Mouse (Mus musculus) CH12.LX (cell line): ENCODE results near the gene Snx14. TPM values are rescaled to one million over a fixed set of nuclear protein-coding genes. Genes with fewer than 3 reads are reported as not detected.

Experiments
- DNase-seq: peaks from one replicate; pipeline ENCODE4 v3.0.0-alpha.2; 2013; ENCODE audit errors: extremely low read depth
- H3K27ac ChIP-seq: 2 replicates; pipeline ENCODE4 v1.5.1; 2012; ENCODE audit warnings: low read depth, mild to moderate bottlenecking, control low read depth, moderate library complexity; ENCODE audit not compliant: insufficient read depth
- H3K27me3 ChIP-seq: replicated peaks from 2 replicates; pipeline ENCODE3; 2012; ENCODE audit warnings: inconsistent platforms
- H3K36me3 ChIP-seq, 2 experiments: replicated peaks in 1 of 2; 2 replicates each; pipeline versions ENCODE3 to v1.6.1; 2012; ENCODE audit warnings: inconsistent platforms in 1 of 2, low read length in 1 of 2, mild to moderate bottlenecking in 1 of 2, mixed read lengths in 1 of 2, moderate library complexity in 1 of 2; ENCODE audit not compliant: control insufficient read depth in 1 of 2, insufficient read depth in 1 of 2
- H3K4me1 ChIP-seq, 2 experiments: 2 replicates each; pipeline ENCODE4 v1.6.1; 2012; ENCODE audit warnings: inconsistent platforms in 1 of 2, moderate library complexity in 1 of 2; ENCODE audit not compliant: insufficient read depth in 2 of 2, control insufficient read depth in 1 of 2
- H3K4me2 ChIP-seq: 2 replicates; pipeline ENCODE4 v1.6.1; 2012; ENCODE audit warnings: low read depth, mild to moderate bottlenecking, control low read depth; ENCODE audit not compliant: poor library complexity, insufficient read depth, severe bottlenecking
- H3K4me3 ChIP-seq, 3 experiments: fragments of 150-350 bp in 1 of 3; sonication (generic) in 1 of 3; replicated peaks in 1 of 3; 2 replicates each; pipeline versions ENCODE3 to v1.5.1; 2011 to 2012; ENCODE audit warnings: low read depth in 2 of 3, low read length in 2 of 3, mild to moderate bottlenecking in 2 of 3, moderate library complexity in 2 of 3, control low read depth in 1 of 3, improper control_type of control experiment in 1 of 3, inconsistent platforms in 1 of 3, mixed read lengths in 1 of 3; ENCODE audit not compliant: poor library complexity in 1 of 3
- H3K79me2 ChIP-seq: replicated peaks from 2 replicates; pipeline ENCODE4 v1.6.1; 2012; ENCODE audit warnings: mild to moderate bottlenecking, moderate library complexity; ENCODE audit not compliant: control insufficient read depth, poor library complexity, insufficient read depth, severe bottlenecking; ENCODE audit errors: extremely low read depth
- H3K9ac ChIP-seq: 2 replicates; pipeline ENCODE4 v1.6.1; 2012; ENCODE audit warnings: low read depth, mild to moderate bottlenecking, control low read depth, moderate library complexity; ENCODE audit not compliant: insufficient read depth
- H3K9me3 ChIP-seq: replicated peaks from 2 replicates; pipeline ENCODE3; 2012; ENCODE audit warnings: low read length, inconsistent platforms, mixed read lengths
- CHD1 ChIP-seq: IDR thresholded peaks from 2 replicates; pipeline ENCODE4 v1.6.1; 2012; ENCODE audit warnings: low read depth, low read length, improper control_type of control experiment, inconsistent platforms
- CTCF ChIP-seq, 2 experiments: IDR thresholded peaks in 1 of 2; conservative IDR thresholded peaks in 1 of 2; 2 replicates each; pipeline ENCODE4 v1.5.1; 2011 to 2012; ENCODE audit warnings: low read depth in 2 of 2, low read length in 2 of 2, improper control_type of control experiment in 1 of 2, inconsistent platforms in 1 of 2, mild to moderate bottlenecking in 1 of 2, moderate library complexity in 1 of 2
- E2F4 ChIP-seq: IDR thresholded peaks from 2 replicates; pipeline ENCODE4 v1.6.1; 2011; ENCODE audit warnings: low read depth, low read length, improper control_type of control experiment; ENCODE audit not compliant: insufficient replicate concordance
- EP300 ChIP-seq: IDR thresholded peaks from 2 replicates; pipeline ENCODE4 v1.6.1; 2011; ENCODE audit warnings: low read length, improper control_type of control experiment
- ETS1 ChIP-seq: conservative IDR thresholded peaks from 2 replicates; pipeline ENCODE4 v1.6.1; 2012; ENCODE audit warnings: low read depth, mild to moderate bottlenecking, inconsistent platforms, low read length, improper control_type of control experiment, moderate library complexity
- GABPA ChIP-seq: IDR thresholded peaks from 2 replicates; pipeline ENCODE4 v1.6.1; 2012; ENCODE audit warnings: low read depth, low read length, improper control_type of control experiment, inconsistent platforms; ENCODE audit not compliant: insufficient replicate concordance
- HCFC1 ChIP-seq: IDR thresholded peaks from 2 replicates; pipeline ENCODE4 v1.6.1; 2012; ENCODE audit warnings: low read depth, mild to moderate bottlenecking, inconsistent platforms, low read length, improper control_type of control experiment
- IRF4 ChIP-seq: IDR thresholded peaks from 2 replicates; pipeline ENCODE4 v1.6.1; 2014; ENCODE audit warnings: low read depth, mild to moderate bottlenecking, inconsistent platforms, low read length, improper control_type of control experiment
- JUN ChIP-seq: IDR thresholded peaks from 2 replicates; pipeline ENCODE4 v1.6.1; 2011; ENCODE audit warnings: low read depth, mild to moderate bottlenecking, low read length, improper control_type of control experiment, moderate library complexity; ENCODE audit not compliant: insufficient read depth
- JUND ChIP-seq: conservative IDR thresholded peaks from 2 replicates; pipeline ENCODE4 v1.6.1; 2011; ENCODE audit warnings: low read depth, low read length, improper control_type of control experiment
- MAFK ChIP-seq: IDR thresholded peaks from 2 replicates; pipeline ENCODE4 v1.6.1; 2011; ENCODE audit warnings: low read length, improper control_type of control experiment; ENCODE audit not compliant: insufficient replicate concordance
- MAX ChIP-seq: IDR thresholded peaks from 2 replicates; pipeline ENCODE4 v1.6.1; 2011; ENCODE audit warnings: low read length, improper control_type of control experiment
- MYC ChIP-seq: IDR thresholded peaks from 2 replicates; pipeline ENCODE4 v1.6.1; 2011; ENCODE audit warnings: low read depth, mild to moderate bottlenecking, improper control_type of control experiment, low read length
- PAX5 ChIP-seq: IDR thresholded peaks from 2 replicates; pipeline ENCODE4 v1.6.1; 2012; ENCODE audit warnings: low read length, inconsistent platforms, mixed read lengths
- POLR2A ChIP-seq: IDR thresholded peaks from 2 replicates; pipeline ENCODE4 v1.6.1; 2011; ENCODE audit warnings: low read depth, mild to moderate bottlenecking, improper control_type of control experiment, low read length
- RAD21 ChIP-seq: IDR thresholded peaks from 2 replicates; pipeline ENCODE4 v1.6.1; 2011; ENCODE audit warnings: low read depth, mild to moderate bottlenecking, low read length, improper control_type of control experiment, moderate library complexity
- RCOR1 ChIP-seq: conservative IDR thresholded peaks from 2 replicates; pipeline ENCODE4 v1.6.1; 2012; ENCODE audit warnings: low read depth, mild to moderate bottlenecking, inconsistent platforms, low read length, improper control_type of control experiment
- SMC3 ChIP-seq: IDR thresholded peaks from 2 replicates; pipeline ENCODE4 v1.6.1; 2011; ENCODE audit warnings: low read depth, low read length, improper control_type of control experiment
- TBP ChIP-seq: conservative IDR thresholded peaks from 2 replicates; pipeline ENCODE4 v1.6.1; 2011; ENCODE audit warnings: low read depth, low read length, improper control_type of control experiment
- TCF12 ChIP-seq: IDR thresholded peaks from 2 replicates; pipeline ENCODE4 v1.6.1; 2014; ENCODE audit warnings: low read depth, mild to moderate bottlenecking, inconsistent platforms, low read length, improper control_type of control experiment
- UBTF ChIP-seq: IDR thresholded peaks from 2 replicates; pipeline ENCODE4 v1.6.1; 2012; ENCODE audit warnings: low read depth, mild to moderate bottlenecking, inconsistent platforms, low read length, improper control_type of control experiment, moderate library complexity
- USF1 ChIP-seq: IDR thresholded peaks from 2 replicates; pipeline ENCODE4 v1.6.1; 2014; ENCODE audit warnings: low read depth, mild to moderate bottlenecking, inconsistent platforms, low read length, improper control_type of control experiment
- ZC3H11A ChIP-seq: IDR thresholded peaks from 2 replicates; pipeline ENCODE4 v1.6.1; 2012; ENCODE audit warnings: low read depth, mild to moderate bottlenecking, inconsistent platforms, low read length, improper control_type of control experiment
- ZKSCAN1 ChIP-seq: IDR thresholded peaks from 2 replicates; pipeline ENCODE4 v1.6.1; 2012; ENCODE audit warnings: low read depth, inconsistent platforms, low read length, improper control_type of control experiment, borderline replicate concordance
- ZNF384 ChIP-seq: IDR thresholded peaks from 2 replicates; pipeline ENCODE4 v1.6.1; 2012; ENCODE audit warnings: low read depth, low read length, improper control_type of control experiment, inconsistent platforms
- dilution Hi-C: fragments of 300-500 bp; cut with MboI; formaldehyde crosslinking; loops from 2 replicates; pipeline ENCODE4 v1.14.3; 2020; ENCODE audit warnings: low sequenced_read_pairs; ENCODE audit not compliant: extremely low pct_unique_long_range_greater_than_20kb, extremely low pct_ligation_motif_present
- in situ Hi-C: fragments of 300-500 bp; cut with MboI; formaldehyde crosslinking; loops from 3 replicates; pipeline ENCODE4 v1.14.3; 2019; ENCODE audit warnings: low sequenced_read_pairs, low pct_ligation_motif_present, low pct_unique_long_range_greater_than_20kb, mixed read lengths
- polyA plus RNA-seq: library from polyadenylated mRNA; unstranded; fragments of >175 nt; gene quantifications from 2 replicates; pipeline ENCODE4 v1.2.1, GENCODE M21; 2012; ENCODE audit warnings: low read depth; ENCODE audit not compliant: insufficient read length
- total RNA-seq, 2 experiments: library from RNA; depleted of rRNA; stranded (reverse); fragments of 300-350 nt in 1 of 2; fragments of >200 nt in 1 of 2; gene quantifications; 2 replicates each; pipeline ENCODE4 v1.2.3; 2012 to 2014

Snx14 gene
- total and polyA plus RNA-seq, 3 experiments = 8.7 to 17.4 (median 10.6) TPM

GRCm38 (mm10) chr9:88362055-88362850, 76.5 kb downstream of the Snx14 start:
- H3K36me3 ChIP-seq = no peaks in the 10 kb centered on the region
- H3K4me3 ChIP-seq = no peak overlapping the region
- no peak overlapping the region for H3K27ac ChIP-seq
- in situ Hi-C loops (loop anchor here (10.0 kb wide), 1 partner anchor 117 kb away; no protein-coding TSS in a partner anchor), dilution Hi-C loops (no loop called here)
- TF ChIP-seq ZKSCAN1 (no peak), E2F4 (no peak), ZC3H11A (no peak), UBTF (no peak), CHD1 (no peak), MAFK (no peak), CTCF (conservative IDR thresholded peaks at IDR 0.05 in 1 of 2, IDR thresholded peaks at IDR 0.05 in 1 of 2; ENCODE audit: low read depth in 2 of 2, low read length in 2 of 2) (no peak), MYC (no peak), TBP (no peak), ETS1 (no peak), RCOR1 (no peak), POLR2A (no peak), HCFC1 (no peak), ZNF384 (no peak), MAX (no peak), JUND (no peak), EP300 (no peak), PAX5 (no peak), JUN (no peak)
- no peaks in the 10 kb centered on the region for H3K27me3 ChIP-seq
- peaks cover 1 to 7% of the 10 kb centered on the region in 2 experiments for H3K4me1 ChIP-seq
- no peak overlapping the region for H3K4me2 ChIP-seq
- H3K79me2 ChIP-seq = no peaks in the 10 kb centered on the region
- no peak for DNase-seq
- H3K9me3 ChIP-seq = no peaks in the 10 kb centered on the region
- H3K9ac ChIP-seq = no peak overlapping the region

- in situ Hi-C loops (loop anchor here (10.0 kb wide), 1 partner anchor 117 kb away; no protein-coding TSS in a partner anchor), dilution Hi-C loops (no loop called here)
- no peak for DNase-seq
- H3K27me3 ChIP-seq = no peaks in the 10 kb centered on the region
- no peak overlapping the region for H3K4me2 ChIP-seq
- peaks cover 8 to 16% of the 10 kb centered on the region in 2 experiments for H3K4me1 ChIP-seq
- no peak overlapping the region for H3K27ac ChIP-seq
- no peaks in the 10 kb centered on the region for H3K9me3 ChIP-seq
- no peaks in the 10 kb centered on the region for H3K36me3 ChIP-seq
- no peaks in the 10 kb centered on the region for H3K79me2 ChIP-seq
- H3K9ac ChIP-seq = no peak overlapping the region
- no peak overlapping the region for H3K4me3 ChIP-seq
- TF ChIP-seq E2F4 (no peak), UBTF (no peak), POLR2A (no peak), SMC3 (no peak), MAX (no peak), IRF4 (no peak), HCFC1 (no peak), ZC3H11A (no peak), RAD21 (no peak), TCF12 (no peak), GABPA (no peak), EP300 (no peak), USF1 (no peak), PAX5 (no peak)
Measured at GRCm38 (mm10) chr9:88361211-88361909, 77.4 kb downstream of the Snx14 start.
